Mouse (Mus musculus) liver, adult 10 weeks (tissue): Measurements from ENCODE around the gene Nme1. TPM values are rescaled to one million over a fixed set of nuclear protein-coding genes. Genes with fewer than 3 reads are reported as not detected.

Experiments used
- polyA plus RNA-seq: library from polyadenylated mRNA; stranded (reverse); fragments of 350-450 nt; fragmentation: Illumina TruSeq; extraction: RNeasy Lipid Tissue Mini Kit (QIAGEN cat#74804); gene quantifications from one replicate; pipeline ENCODE4 v1.2.3, GENCODE M21; 2014; ENCODE audit warnings: low read depth, low replicate concordance

The Nme1 gene
- 9.9 TPM for polyA plus RNA-seq

GRCm38 (mm10) chr11:93968005-93968847 is at the start of gene Nme1, which contains the start of gene Gm20390:
Gene Nme1, minus strand, starts transcription at chr11:93968521.
Gene Gm20390, minus strand, starts transcription at chr11:93968293.

GRCm38 (mm10) chr11:93995720-93996305 is 27.5 kb upstream of the Nme1 start, which contains the start of gene Spag9:
Gene Spag9, plus strand, starts transcription at chr11:93996091.

GRCm38 (mm10) chr11:93956159-93956558 is 12.2 kb downstream of the Nme1 start, which contains the start of gene Nme2:
Gene Nme2, minus strand, starts transcription at chr11:93956259.

Other genes starting within 250 kb of the Nme1 start
- 22.4 TPM for gene Utp18, start 82.8 kb downstream of the Nme1 start, polyA plus RNA-seq
- 14.3 TPM for gene Mbtd1, start 82.7 kb downstream of the Nme1 start, polyA plus RNA-seq
- 118 TPM for gene Nme2, start 12.3 kb downstream of the Nme1 start, polyA plus RNA-seq
- gene Gm20390, start 228 bp downstream of the Nme1 start, polyA plus RNA-seq: not detected
- gene Spag9, start 27.6 kb upstream of the Nme1 start, polyA plus RNA-seq: 51.2 TPM
- 283 TPM for gene Tob1, start 242.9 kb upstream of the Nme1 start, polyA plus RNA-seq